Mouse (Mus musculus): ENCODE results near the gene Ago4.
A peak's percentile ranks its signal among the peaks of the same experiment; 100 is the strongest.
"Not testable (repeated sequence)": the region's sequence is repeated elsewhere in the genome, so short reads cannot be mapped to it uniquely, and the experiment has no call there.

Ago4 gene

GRCm38 (mm10) chr4:126532827-126533728 is at the start of gene Ago4:
Gene Ago4, minus strand, starts transcription at chr4:126533472.
- peak; percentile 85 for DNase-seq (ENCODE audit: low spot score)

DNA sequence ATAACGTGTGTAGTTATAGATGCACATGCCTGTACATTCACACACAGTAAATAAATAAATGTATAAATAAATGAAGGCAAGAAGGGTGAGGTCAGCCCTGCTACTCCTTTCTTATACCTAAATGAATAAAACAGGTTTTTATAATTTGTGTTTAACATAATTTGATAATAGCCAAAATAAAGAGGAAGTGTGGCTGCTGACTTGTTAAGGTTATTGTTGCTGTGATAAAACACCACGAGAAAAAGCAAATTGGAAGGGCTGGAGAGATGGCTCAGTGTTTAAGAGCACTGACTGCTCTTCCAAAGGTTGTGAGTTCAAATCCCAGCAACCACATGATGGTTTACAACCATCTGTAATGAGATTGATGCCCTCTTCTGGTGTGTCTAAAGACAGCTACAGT is 45.8 kb upstream of the Ago4 start:
- DNase-seq (ENCODE audit: low spot score): no peak

DNA sequence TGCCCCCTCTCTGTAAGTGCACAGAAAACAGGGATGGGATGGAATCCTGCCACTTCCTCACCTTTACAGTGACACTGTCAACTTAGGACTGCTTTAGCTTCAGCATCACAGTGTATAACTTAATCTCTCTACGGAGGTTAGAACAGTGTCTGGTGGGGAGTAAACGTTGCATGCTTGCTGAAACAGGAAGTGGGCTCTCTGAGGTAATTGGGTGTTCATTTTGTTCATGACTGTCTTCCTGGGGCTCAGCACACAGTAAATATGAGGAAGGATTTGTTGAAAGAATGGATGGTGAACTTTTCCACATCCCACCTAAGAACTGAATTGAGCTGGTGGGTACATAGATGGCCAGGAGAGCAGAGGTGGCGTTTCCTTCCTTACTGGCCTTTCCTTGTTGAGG is 44.6 kb upstream of the Ago4 start:
- DNase-seq (ENCODE audit: low spot score): no peak

GRCm38 (mm10) chr4:126576281-126576680 is 43.0 kb upstream of the Ago4 start:
- no peak for DNase-seq (ENCODE audit: low spot score)

DNA sequence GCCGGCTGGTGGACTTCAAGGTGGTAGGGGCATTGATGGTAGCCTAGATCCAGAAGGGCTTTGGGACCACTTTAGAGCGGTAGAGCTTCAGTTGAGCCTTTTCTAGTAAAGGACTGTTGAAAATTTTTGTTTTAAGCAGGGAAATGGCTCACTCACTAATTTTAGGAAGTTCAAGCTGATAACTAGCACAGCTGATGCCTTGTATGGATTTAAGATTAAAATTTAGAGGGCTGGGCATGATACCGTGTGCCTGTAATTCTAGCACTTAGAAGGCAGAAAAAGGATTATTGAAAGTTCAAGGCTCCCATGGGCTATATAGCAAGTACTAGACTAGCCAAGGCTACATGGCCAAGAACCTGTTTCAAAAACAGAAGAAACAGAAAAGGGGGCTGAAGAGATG is 36.5 kb upstream of the Ago4 start:
- DNase-seq (ENCODE audit: low spot score): no peak

DNA sequence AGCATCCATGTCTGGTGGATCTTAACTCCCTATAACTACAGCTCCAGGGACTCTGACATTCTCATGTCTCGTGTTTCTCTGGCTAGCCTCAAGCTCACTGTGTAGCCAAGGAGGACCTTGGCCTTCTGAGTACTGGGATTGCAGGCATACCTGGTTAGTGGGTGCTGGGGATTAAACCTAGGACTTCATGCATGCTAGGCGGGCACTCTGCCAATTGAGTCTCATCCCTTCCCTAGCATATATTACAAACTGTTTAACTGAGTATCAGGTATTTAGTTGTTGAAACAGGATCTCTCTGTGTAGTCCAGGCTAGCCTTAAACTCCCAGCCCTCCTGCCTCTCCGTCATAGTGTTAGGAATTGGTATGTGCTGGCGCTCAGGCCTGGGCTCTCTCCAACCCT is 34.0 kb upstream of the Ago4 start:
- no peak for DNase-seq (ENCODE audit: low spot score)

- DNase-seq (ENCODE audit: low spot score): no peak
Observed at GRCm38 (mm10) chr4:126563798-126564197, 30.5 kb upstream of the Ago4 start.

DNA sequence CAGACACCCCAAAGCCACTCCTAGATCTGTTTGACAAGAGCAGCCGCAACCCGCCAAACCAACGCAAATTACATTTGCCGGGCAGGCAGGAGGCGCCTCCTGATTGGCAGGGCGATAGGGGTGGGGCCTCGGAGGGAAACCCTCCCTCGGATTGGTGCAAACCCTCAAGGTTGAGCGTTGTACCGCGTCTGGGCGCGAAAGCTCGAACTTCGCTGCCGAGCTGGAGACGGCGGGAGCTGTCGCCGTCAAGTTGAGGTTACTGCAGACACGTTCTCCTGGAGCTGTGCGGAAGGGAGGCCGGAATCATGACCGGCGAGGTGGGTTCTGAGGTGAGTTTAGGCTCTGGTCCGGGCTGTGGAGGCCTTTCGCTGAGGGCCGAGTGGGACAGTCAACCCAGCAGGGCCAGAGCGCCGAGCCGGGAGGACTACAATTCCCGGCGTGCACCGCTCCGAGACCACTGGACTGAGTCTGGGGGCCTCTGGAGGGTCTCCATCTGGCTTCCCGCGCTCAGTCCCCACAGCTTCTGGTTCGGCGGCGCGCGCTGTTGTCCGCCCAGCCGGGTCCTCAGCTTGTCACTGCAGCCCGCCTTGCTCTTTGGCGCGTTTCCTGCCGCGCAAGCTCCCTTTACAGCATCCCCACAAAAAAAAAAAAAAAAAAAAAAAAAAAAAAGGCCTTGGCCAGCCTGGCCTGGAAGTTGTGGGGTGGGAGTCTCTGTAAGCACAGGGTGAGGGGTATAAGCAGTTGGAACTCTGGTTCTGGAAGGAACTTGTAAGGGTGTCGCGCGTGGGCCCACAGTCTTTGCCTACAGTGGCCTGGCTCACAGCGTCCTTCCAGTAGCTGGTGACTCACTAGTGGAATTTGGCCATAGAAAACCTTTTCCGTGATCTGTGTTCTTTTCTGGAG is 23.8 kb upstream of the Ago4 start, which contains the start of gene Clspn:
Gene Clspn, plus strand, starts transcription at position 127 of the 903 bp plus-strand sequence.
- peak; percentile 95 for DNase-seq (ENCODE audit: low spot score)

- DNase-seq (ENCODE audit: low spot score): peak; percentile 82
Observed at GRCm38 (mm10) chr4:126554462-126554861, 21.2 kb upstream of the Ago4 start.

DNA sequence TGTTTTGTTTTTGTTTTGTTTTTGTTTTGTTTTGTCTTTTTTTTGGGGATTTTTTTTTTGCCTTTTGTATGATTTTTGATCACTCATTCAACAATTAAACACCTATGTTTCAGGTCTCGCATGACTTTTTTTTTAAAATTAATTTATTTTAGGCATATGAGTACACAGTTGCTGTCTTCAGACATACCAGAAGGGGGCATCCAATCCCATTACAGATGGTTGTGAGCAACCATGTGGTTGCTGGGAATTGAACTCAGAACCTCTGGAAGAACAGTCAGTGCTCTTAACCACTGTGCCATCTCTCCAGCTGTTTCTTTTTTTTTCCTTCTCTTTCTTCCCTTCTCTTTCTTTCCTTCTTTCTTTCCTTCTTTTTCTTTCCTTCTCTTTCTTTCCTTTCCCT is 20.4 kb upstream of the Ago4 start:
- no peak for DNase-seq (ENCODE audit: low spot score)

- DNase-seq (ENCODE audit: low spot score): no peak
Observed at GRCm38 (mm10) chr4:126553105-126553504, 19.8 kb upstream of the Ago4 start.

DNA sequence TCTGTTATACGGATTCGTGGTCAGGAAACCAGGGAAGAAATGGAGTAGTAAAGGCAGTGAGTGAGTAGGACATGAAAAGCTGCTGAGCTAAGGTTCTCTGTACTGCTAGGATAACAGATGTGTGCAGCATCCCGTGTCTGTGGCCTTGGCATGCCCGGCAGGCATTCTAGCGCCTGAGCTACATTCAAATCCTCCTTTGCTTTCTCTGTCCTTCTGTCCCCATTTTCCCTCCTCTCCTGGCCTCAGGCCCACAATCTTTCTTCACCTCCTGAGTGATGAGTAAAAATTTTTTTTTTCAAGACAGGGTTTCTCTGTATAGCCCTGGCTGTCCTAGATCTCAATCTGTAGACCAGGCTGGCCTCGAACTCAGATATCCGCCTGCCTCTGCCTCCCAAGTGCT is 18.9 kb upstream of the Ago4 start:
- DNase-seq (ENCODE audit: low spot score): no peak

DNA sequence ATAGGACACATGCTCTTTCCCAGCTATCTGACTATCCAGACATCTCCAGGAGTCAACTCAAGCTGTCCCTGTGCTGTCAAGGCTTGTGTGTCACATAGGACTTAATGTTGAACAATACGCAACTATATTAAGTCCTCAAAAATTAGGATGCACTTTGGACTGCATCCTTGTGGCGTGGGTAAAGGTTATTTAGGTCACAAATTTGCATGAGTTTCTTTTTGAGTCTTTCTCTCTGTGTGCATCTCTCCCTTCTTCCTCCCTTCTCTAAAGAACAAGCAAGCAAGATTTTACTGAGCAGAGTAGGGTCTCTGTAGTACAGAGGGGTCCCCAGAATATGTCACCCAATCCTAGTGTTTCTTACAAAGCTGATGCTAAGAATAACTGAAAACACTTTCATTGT is 12.9 kb upstream of the Ago4 start:
- DNase-seq (ENCODE audit: low spot score): no peak

DNA sequence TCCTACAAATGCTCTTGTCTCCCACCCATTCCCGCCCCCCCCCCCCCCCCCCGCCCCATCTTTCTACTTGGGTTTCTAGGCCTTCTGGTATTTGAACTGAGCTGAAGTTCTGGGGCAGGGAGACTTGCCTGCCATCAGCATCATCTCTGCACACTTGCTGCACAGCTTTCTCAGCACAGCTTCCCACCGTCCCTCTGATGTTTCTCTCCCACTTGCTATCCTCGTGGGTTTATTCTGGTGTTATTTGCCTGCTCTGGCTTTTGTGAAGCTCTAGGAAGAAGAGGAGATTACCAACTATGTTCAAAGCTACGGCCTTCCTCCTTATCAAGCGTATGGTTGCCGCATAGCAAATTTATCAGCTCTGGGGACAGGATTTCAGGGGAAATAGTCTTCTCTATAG is 12.4 kb upstream of the Ago4 start:
- no peak for DNase-seq (ENCODE audit: low spot score)

DNA sequence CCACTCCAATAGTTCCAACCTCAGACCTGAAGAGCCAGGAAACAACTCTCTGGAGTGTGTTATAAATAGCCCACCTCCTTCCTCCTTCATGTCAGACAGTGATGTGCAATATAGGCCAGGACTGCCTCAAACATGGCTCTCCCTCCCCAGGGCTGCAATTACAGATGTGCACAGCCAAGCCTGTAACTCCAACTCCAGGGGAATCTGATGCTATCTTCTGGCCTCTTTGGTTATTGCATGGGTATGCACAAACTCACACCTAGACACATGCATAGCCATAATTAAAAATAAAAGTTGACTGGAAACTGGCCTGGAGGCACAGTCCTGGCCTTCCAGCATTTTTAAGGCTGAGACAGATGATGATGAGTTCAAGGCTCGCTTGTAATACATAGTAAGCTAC is 11.7 kb upstream of the Ago4 start:
- DNase-seq (ENCODE audit: low spot score): no peak

GRCm38 (mm10) chr4:126542838-126543237 is 9.6 kb upstream of the Ago4 start:
- no peak for DNase-seq (ENCODE audit: low spot score)

GRCm38 (mm10) chr4:126540487-126541071 is 7.3 kb upstream of the Ago4 start:
- no peak for DNase-seq (ENCODE audit: low spot score)

- DNase-seq (ENCODE audit: low spot score): no peak
Observed at GRCm38 (mm10) chr4:126536865-126537264, 3.6 kb upstream of the Ago4 start.

GRCm38 (mm10) chr4:126535631-126536030 is 2.4 kb upstream of the Ago4 start:
- not testable (repeated sequence) for DNase-seq (ENCODE audit: low spot score)

- no peak for DNase-seq (ENCODE audit: low spot score)
Observed at GRCm38 (mm10) chr4:126533729-126534070, 428 bp upstream of the Ago4 start.

DNA sequence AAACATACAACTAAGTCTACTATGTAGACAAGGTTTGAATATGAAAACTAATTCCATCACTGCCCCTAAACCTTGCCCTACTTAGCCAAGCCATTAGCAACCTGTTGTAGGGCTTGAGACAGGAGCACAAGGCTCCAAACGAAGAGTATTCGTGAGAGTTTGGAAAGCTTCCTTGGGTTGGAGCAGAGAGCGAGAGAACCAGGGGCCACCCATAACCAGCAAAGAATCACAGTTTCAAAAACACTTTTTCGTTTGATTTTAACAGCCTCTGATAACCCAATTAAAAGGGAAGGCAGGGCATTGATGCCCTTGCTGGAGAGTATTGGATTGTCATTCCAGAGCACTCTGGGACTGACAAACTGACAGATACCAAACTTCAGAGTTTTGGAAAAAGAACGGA is 980 bp downstream of the Ago4 start:
- peak; percentile 10 for DNase-seq (ENCODE audit: low spot score)

GRCm38 (mm10) chr4:126526828-126527227 is 6.4 kb downstream of the Ago4 start:
- DNase-seq (ENCODE audit: low spot score): no peak

DNA sequence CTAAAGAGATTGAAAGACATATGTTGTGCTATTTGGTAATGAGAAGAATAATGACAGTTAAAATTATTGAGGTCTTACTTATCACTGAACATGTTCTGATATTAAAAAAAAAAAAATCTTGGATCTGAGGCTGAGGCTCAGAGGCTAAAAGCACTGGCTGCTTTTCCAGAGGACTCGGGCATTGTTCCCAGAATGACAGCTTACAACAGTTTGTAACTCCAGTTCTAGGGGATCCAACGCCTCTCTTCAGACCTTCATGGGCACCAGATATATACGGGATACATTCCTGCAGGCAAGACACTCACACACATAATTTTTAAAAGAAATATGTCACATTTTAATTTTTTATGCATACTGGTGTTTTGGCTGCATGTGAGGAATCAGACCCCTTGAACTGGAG is 7.1 kb downstream of the Ago4 start:
- no peak for DNase-seq (ENCODE audit: low spot score)
